Mouse (Mus musculus): ENCODE measurements around the gene Atpaf1.

DNA sequence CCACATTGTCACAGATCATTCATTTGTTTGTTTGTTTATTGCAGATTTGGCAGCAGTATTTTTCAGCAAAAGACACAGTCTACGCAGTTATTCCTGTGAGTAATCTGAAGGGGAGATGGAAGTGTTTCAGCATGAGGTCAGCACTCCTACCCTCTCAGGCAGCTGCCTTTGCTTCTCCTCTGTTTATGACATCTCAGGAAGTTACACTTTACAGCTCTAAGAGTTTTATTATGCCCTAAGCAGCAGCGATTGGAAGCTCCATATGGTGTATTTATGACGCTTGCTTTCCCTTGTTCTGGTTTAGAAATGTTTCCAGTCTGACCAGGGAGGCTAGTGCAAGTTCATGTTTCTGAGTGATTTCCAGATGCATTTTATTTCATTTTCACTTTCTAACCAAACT lies 10.7 kb downstream of the Atpaf1 start:
- no peak for TF ChIP-seq POLR2A (IDR thresholded peaks at IDR 0.05; ENCODE audit: extremely low read depth, insufficient read depth, low read length)
- no peak for TF ChIP-seq CTCF (IDR thresholded peaks at IDR 0.05; ENCODE audit: low read depth, low read length)

All from liver, adult 2 months (tissue).